Mouse (Mus musculus) adrenal gland (tissue): ENCODE measurements around the gene Tmem198b.

ENCODE experiments used
- intact Hi-C: fragments of 180-260 bp; cut with DNase I; formaldehyde crosslinking; loops from one replicate; pipeline ENCODE4 v1.15.1; 2025

The Tmem198b gene

GRCm38 (mm10) chr10:128802956-128803355 is 1.2 kb downstream of the Tmem198b start:
- intact Hi-C loops: loop anchor here (5.0 kb wide), 2 partner anchors 56 to 71 kb away; partner anchors contain the start of gene Pym1

DNA sequence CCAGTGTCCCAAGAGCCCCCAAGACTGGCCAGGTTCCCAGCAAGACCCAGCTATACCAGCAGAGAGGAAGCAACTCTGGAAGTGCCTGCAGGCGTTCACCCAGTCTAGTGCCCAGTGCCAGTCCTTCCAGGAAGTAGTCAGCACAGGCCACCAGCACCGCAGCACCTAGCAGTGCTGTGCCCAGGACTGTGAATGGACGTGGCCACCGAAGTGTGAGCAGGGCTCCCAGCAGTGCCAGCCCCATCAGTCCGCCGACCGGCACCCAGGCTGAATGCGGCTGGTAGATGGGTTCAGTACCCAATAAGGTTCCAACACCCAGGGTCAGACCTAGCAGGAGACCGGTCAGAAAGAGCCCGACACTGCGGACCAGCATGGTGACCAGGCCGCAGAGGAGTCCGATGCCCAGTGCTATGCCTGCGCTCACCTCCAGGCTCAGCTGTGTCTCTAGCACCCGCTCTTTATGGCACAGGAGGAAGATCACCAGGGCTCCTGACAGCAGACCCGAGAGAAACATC is 2.1 kb downstream of the Tmem198b start:
- intact Hi-C loops: loop anchor here (5.0 kb wide), 2 partner anchors 55 to 70 kb away; partner anchors contain the start of gene Pym1

- intact Hi-C loops: no loop called here
Observed at GRCm38 (mm10) chr10:128798676-128799075, 5.5 kb downstream of the Tmem198b start.

DNA sequence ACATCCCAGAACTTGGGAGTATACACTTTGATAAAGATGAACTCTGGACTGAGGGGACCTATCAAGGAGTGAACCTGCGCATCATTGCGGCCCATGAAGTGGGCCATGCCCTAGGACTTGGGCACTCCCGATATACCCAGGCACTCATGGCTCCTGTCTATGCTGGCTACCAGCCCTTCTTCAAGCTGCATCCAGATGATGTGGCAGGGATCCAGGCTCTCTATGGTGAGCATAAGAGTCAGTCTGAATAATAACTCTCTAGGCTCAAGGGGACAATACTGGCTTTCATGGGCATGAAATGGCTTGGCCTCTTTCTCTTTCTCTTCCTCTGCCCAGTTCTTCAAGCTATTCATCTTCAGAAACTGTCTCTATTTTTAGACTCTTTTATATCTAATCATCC is 8.6 kb downstream of the Tmem198b start:
- intact Hi-C loops: no loop called here

DNA sequence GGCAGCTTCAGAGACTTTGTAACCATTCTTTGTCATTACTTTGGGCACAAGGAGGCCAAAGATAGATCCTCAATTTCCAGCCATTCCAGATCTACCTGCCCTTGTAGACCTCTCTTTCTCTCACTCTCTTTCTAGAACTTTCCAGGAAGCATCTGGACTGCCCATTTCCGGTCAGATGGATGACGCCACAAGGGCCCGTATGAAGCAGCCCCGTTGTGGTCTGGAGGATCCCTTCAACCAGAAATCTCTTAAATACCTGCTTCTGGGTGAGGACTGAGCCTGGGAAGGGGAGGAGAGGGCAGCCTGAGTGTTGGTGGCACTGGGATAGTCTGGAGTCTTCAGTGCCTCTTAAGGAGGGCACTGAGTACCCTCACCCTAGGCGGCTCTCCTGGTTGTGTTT is 9.8 kb downstream of the Tmem198b start:
- intact Hi-C loops: no loop called here

GRCm38 (mm10) chr10:128793258-128793657 is 10.9 kb downstream of the Tmem198b start:
- intact Hi-C loops: no loop called here

DNA sequence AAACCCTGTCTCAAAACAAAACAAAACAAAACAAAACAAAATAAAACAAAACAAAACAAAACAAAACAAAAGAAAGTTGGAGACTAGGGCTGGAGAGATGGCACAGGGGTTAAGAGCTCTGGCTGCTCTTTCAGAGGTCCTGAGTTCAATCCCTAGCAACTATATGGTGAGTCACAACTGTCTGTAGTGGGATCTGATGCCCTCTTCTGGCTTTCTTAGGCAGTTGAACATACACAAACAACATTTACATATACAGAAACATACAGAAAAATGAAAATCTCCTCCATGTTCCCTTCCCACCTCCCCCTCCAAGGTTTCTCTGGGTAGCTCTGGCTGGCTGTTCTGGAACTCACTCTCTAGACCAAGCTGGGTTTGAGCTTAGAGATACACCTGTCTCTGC is 12.1 kb downstream of the Tmem198b start:
- intact Hi-C loops: no loop called here

- intact Hi-C loops: no loop called here
Observed at GRCm38 (mm10) chr10:128790398-128791124, 13.6 kb downstream of the Tmem198b start, which contains the start of gene Mmp19. Gene Mmp19, plus strand, starts transcription at chr10:128790910.

DNA sequence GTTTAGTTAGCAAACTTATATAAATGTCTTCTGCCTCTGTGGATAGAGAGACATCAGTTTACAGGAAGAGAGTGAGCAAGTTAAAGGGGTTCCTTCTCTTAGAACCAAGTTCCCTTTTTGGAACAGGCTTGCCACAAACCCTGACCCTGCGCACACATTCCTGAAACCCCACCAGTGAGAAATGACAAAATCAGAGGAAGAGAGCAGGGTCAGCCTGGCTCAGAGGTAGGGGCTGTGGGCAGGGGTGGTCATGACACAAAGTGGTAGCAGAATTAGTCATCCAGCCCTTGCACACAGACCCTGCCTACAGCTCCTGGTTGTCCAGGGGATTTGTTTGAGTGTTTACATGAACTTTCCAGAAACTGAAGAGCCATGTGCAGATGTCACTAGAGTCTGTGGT is 24.0 kb downstream of the Tmem198b start:
- intact Hi-C loops: no loop called here

GRCm38 (mm10) chr10:128779011-128779795 is 25.0 kb downstream of the Tmem198b start:
- intact Hi-C loops: no loop called here

DNA sequence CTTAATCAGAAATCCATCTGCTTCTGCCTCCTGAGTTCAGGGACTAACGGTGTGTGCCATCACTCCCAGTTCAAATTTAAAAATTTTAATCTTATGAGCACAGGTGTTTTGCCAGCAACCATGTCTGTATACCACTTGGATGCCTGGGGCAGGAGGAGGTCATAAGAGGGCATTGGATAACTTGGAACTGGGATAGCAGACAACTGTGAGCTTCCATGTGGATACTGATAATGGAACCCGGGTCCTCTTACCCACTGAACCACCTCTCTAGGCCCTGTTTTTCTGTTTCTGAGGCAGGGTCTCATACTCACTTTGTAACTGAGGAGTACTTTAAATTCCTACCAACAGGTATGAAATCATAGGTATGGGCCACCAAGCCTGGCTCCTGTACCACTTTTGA is 25.7 kb downstream of the Tmem198b start:
- intact Hi-C loops: no loop called here

- intact Hi-C loops: no loop called here
Observed at GRCm38 (mm10) chr10:128773685-128774084, 30.5 kb downstream of the Tmem198b start.

DNA sequence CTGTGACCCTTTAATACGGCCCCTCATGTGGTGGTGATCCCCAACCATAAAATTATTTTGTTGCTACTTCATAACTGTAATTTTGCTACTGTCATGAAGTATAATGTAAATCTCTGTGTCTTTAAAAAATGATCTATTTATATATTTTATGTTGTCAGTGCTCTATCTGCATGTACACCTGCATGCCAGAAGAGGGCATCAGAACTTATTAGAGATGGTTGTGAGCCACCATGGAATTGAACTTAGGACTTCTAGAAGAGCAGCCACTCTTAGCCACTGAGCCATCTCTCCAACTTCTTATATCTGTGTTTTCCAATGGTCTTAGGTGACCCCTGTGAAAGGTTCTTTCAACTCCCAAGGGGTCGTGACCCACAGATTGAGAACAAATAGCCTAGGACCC is 31.3 kb downstream of the Tmem198b start:
- intact Hi-C loops: no loop called here
